Mouse (Mus musculus): ENCODE measurements around the gene Asb2.

Asb2 gene

GRCm38 (mm10) chr12:103314640-103315361, 41.0 kb downstream of the Asb2 start:
- no peak for DNase-seq

GRCm38 (mm10) chr12:103313871-103314639, 41.7 kb downstream of the Asb2 start:
- DNase-seq: peak; percentile 53 to 74

- no peak for DNase-seq
Measured at GRCm38 (mm10) chr12:103313274-103313673, 42.5 kb downstream of the Asb2 start.

- peak; percentile 85 to 89 for DNase-seq
Measured at GRCm38 (mm10) chr12:103311921-103312320, 43.9 kb downstream of the Asb2 start.

GRCm38 (mm10) chr12:103310744-103311267, 45.0 kb downstream of the Asb2 start, which contains the start of gene Fam181a:
Fam181a (plus strand) TSS chr12:103310975.
- DNase-seq: no peak

GRCm38 (mm10) chr12:103306720-103307119, 49.1 kb downstream of the Asb2 start:
- DNase-seq: peak in 1 of 2 experiments; percentile 25

- DNase-seq: no peak
Measured at GRCm38 (mm10) chr12:103306224-103306623, 49.6 kb downstream of the Asb2 start.

- DNase-seq: no peak
Measured at GRCm38 (mm10) chr12:103302960-103303359, 52.8 kb downstream of the Asb2 start.

GRCm38 (mm10) chr12:103301645-103302044, 54.2 kb downstream of the Asb2 start:
- peak; percentile 42 to 44 for DNase-seq

- no peak for DNase-seq
Measured at GRCm38 (mm10) chr12:103300493-103300892, 55.3 kb downstream of the Asb2 start.

- no peak for DNase-seq
Measured at GRCm38 (mm10) chr12:103296292-103296691, 59.5 kb downstream of the Asb2 start.

- DNase-seq: no peak
Measured at GRCm38 (mm10) chr12:103292366-103292765, 63.4 kb downstream of the Asb2 start.

- no peak for DNase-seq
Measured at GRCm38 (mm10) chr12:103287276-103287675, 68.5 kb downstream of the Asb2 start.

GRCm38 (mm10) chr12:103283411-103283810, 72.4 kb downstream of the Asb2 start:
- DNase-seq: no peak

GRCm38 (mm10) chr12:103282936-103283335, 72.9 kb downstream of the Asb2 start:
- no peak for DNase-seq

GRCm38 (mm10) chr12:103281912-103282311, 73.9 kb downstream of the Asb2 start:
- peak; percentile 69 to 84 for DNase-seq

GRCm38 (mm10) chr12:103281491-103281890, 74.3 kb downstream of the Asb2 start:
- no peak for DNase-seq

- DNase-seq: no peak
Measured at GRCm38 (mm10) chr12:103276422-103276821, 79.4 kb downstream of the Asb2 start.

- DNase-seq: no peak
Measured at GRCm38 (mm10) chr12:103273732-103274131, 82.1 kb downstream of the Asb2 start.

GRCm38 (mm10) chr12:103273051-103273450, 82.8 kb downstream of the Asb2 start:
- DNase-seq: no peak

- no peak for DNase-seq
Measured at GRCm38 (mm10) chr12:103272176-103272575, 83.6 kb downstream of the Asb2 start.
